Mouse (Mus musculus) heart, postnatal 0 days (tissue): ENCODE results near the gene Col5a1.

Experiments
- CTCF ChIP-seq: IDR thresholded peaks from 2 replicates; pipeline ENCODE4 v1.5.1; 2016; ENCODE audit warnings: antibody characterized with exemption, control low read depth, low read depth
- EP300 ChIP-seq: IDR thresholded peaks from 2 replicates; pipeline ENCODE4 v1.6.1; 2016; ENCODE audit warnings: antibody characterized with exemption, low read depth

- TF ChIP-seq CTCF (no peak), EP300 (no peak)
These were observed 14.9 kb downstream of the Col5a1 start for GRCm38 (mm10) chr2:27901076-27901475.
